Mouse (Mus musculus) cortical plate, adult 2 months (tissue): ENCODE measurements around the gene Ralgds.

Experiments
- CTCF ChIP-seq: fragments of 200-500 bp; IDR thresholded peaks from 2 replicates; pipeline ENCODE4 v1.5.1; 2011; ENCODE audit warnings: mild to moderate bottlenecking, control low read depth, low read length; ENCODE audit not compliant: insufficient read depth; ENCODE audit errors: extremely low read depth
- POLR2A ChIP-seq: fragments of 200-500 bp; IDR thresholded peaks from 2 replicates; pipeline ENCODE4 v1.6.1; 2011; ENCODE audit warnings: mild to moderate bottlenecking, low read length, control low read depth; ENCODE audit not compliant: insufficient read depth; ENCODE audit errors: extremely low read depth

- TF ChIP-seq CTCF (no peak), POLR2A (0 out of 2 replicates have a peak, but pooled peaks have one; percentile 19)
These were observed 12.5 kb downstream of the Ralgds start for GRCm38 (mm10) chr2:28525219-28525942.
